Mouse (Mus musculus) cerebellum, adult 2 months (tissue): ENCODE measurements around the gene Slc25a51.

ENCODE experiments used
- CTCF ChIP-seq: fragments of 200-500 bp; IDR thresholded peaks from 2 replicates; pipeline ENCODE4 v1.5.1; 2011; ENCODE audit warnings: low read depth, mild to moderate bottlenecking, control low read depth, low read length, moderate library complexity, borderline replicate concordance; ENCODE audit not compliant: insufficient read depth
- POLR2A ChIP-seq: fragments of 200-500 bp; IDR thresholded peaks from 2 replicates; pipeline ENCODE4 v1.6.1; 2011; ENCODE audit warnings: low read length, control low read depth, borderline replicate concordance; ENCODE audit not compliant: insufficient read depth

DNA sequence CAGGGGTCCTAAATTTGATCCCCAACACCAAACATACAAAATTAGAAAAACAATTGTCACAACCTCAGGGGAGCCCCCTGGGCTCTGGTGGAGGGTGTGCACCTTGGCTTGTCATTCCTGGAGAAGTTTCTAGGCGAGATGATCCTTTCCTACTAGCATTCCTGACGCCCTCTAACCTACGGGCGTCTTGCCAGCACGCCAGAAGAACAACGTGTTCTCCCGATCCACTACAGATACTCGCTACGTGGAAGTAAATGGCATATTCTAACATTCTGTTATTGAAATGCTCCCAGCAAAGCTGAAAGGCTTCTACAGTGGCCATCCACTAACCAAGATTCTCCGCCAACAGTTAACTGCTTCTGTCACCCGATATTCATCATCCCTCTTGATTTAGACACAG lies 16.0 kb downstream of the Slc25a51 start:
- TF ChIP-seq CTCF (no peak), POLR2A (no peak)
